Mouse (Mus musculus) kidney, embryonic 16.5 days (tissue): ENCODE measurements around the gene St6galnac3. TPM values are rescaled to one million over a fixed set of nuclear protein-coding genes. Genes with fewer than 3 reads are reported as not detected.
A peak's percentile ranks its signal among the peaks of the same experiment; 100 is the strongest.

Experiments
- ATAC-seq: fragments of 200-750 bp; cut with Nextera tagmentation; 2 replicates; pipeline ENCODE4 v1.8.0; 2017; ENCODE audit warnings: moderate TSS enrichment; ENCODE audit not compliant: low FRiP score, low TSS enrichment
- H3K27ac ChIP-seq: fragments of 300-500 bp; sonication (generic); 2 replicates; pipeline ENCODE4 v1.5.1; 2014; ENCODE audit warnings: low read length
- H3K27me3 ChIP-seq: fragments of 300-500 bp; sonication (generic); 2 replicates; pipeline ENCODE4 v1.6.1; 2014; ENCODE audit warnings: low read length, control low read depth, mixed read lengths; ENCODE audit not compliant: insufficient read depth
- H3K36me3 ChIP-seq: fragments of 300-500 bp; sonication (generic); 2 replicates; pipeline ENCODE4 v1.6.1; 2014; ENCODE audit warnings: low read length, control low read depth, mixed read lengths; ENCODE audit not compliant: insufficient read depth
- H3K4me1 ChIP-seq: fragments of 300-500 bp; sonication (generic); 2 replicates; pipeline ENCODE4 v1.6.1; 2014; ENCODE audit warnings: low read length, control low read depth, mixed read lengths; ENCODE audit not compliant: insufficient read depth
- H3K4me2 ChIP-seq: fragments of 300-500 bp; sonication (generic); replicated peaks from 2 replicates; pipeline ENCODE4 v1.6.1; 2014; ENCODE audit warnings: low read depth, low read length
- H3K4me3 ChIP-seq: fragments of 300-500 bp; sonication (generic); 2 replicates; pipeline ENCODE4 v1.5.1; 2014; ENCODE audit warnings: mild to moderate bottlenecking, low read length
- H3K9ac ChIP-seq: fragments of 300-500 bp; sonication (generic); replicated peaks from 2 replicates; pipeline ENCODE4 v1.6.1; 2014; ENCODE audit warnings: low read length
- H3K9me3 ChIP-seq: fragments of 300-500 bp; sonication (generic); 2 replicates; pipeline ENCODE4 v1.6.1; 2016; ENCODE audit warnings: low read length, control low read depth
- WGBS: fragments of 180-500 bp; shearing (Covaris S2); extraction: QIAGEN DNeasy Blood & Tissue Kit; methylation state at CpG from one replicate; pipeline ENCODE4 v1.1.7; 2014; 5-methylcytosine and 5-hydroxymethylcytosine counted together
- polyA plus RNA-seq: library from polyadenylated mRNA; unstranded; fragments of >200 nt; fragmentation: Nextera tagmentation; extraction: Ambion mirVana; gene quantifications from 2 replicates; pipeline ENCODE4 v1.2.1, GENCODE M21; 2015

Gene St6galnac3
- polyA plus RNA-seq, 1 experiment from 2014 or later = 75.8 TPM

DNA sequence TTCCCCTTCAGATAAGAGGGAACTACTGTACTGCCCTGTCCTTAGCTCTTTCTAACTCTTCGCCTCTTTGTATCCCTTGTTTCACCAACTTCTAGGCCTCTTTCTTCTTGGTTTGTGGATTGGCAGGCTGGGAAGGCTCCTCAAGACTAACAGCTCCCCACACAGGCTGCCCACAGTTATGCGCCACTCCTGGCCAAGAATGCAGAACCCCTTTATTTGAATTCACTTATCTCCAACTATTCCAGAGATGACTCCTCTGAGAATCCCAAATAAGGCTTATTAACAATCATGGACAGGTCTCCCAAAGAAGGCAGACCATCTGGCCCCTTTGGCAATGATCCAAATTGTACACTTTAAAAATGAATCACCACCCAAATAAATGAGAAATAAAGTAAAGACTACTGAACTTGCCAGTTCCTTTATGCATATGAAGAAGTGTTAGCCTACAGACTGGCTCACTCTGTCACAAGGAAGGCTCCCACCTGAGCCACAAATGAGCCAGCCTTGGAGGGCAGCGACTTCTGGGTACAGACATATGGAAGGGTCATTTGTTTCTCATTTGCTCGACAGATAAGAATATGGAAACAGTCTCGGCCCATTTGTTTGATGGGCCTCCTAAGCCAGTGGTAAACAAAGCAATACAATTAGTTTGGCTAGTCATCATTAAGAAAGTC is 390.7 kb downstream of the St6galnac3 start:
- 71% methylated on average over 5 of the region's 5 CpGs for WGBS
- H3K9me3 ChIP-seq = no peaks in the 10 kb centered on the region
- no peak overlapping the region for H3K4me3 ChIP-seq
- no peak for ATAC-seq
- H3K36me3 ChIP-seq = no peaks in the 10 kb centered on the region
- no peaks in the 10 kb centered on the region for H3K4me1 ChIP-seq
- no peak overlapping the region for H3K9ac ChIP-seq
- H3K27ac ChIP-seq = no peak overlapping the region
- no peaks in the 10 kb centered on the region for H3K27me3 ChIP-seq
- no peak overlapping the region for H3K4me2 ChIP-seq

DNA sequence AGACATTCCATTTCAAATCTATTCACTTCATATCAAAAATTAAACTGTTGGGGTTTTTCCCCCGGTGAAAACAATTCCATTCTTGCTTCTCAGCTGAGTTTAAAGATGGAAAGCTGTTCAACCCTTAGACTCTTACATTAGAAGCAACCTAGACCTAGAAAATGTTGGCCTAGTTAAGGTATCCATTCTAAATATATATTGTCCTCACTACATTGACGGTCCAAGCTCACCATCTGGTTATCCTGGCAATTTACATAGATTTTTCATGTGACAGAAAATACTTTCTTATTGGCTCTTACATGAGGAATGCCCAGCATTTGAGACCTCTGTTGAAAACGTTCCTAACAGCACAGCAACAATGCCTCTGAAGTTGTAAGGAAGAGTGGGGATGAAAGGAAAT is 400.7 kb downstream of the St6galnac3 start:
- no peaks in the 10 kb centered on the region for H3K9me3 ChIP-seq
- 0 out of 2 replicates have a peak, but pooled peaks cover 4% of the 10 kb centered on the region for H3K4me1 ChIP-seq
- 75% methylated on average over 3 of the region's 3 CpGs for WGBS
- H3K36me3 ChIP-seq = no peaks in the 10 kb centered on the region
- no peak overlapping the region for H3K9ac ChIP-seq
- no peak for ATAC-seq
- H3K27ac ChIP-seq = no peak overlapping the region
- H3K4me2 ChIP-seq = no peak overlapping the region
- no peak overlapping the region for H3K4me3 ChIP-seq
- no peaks in the 10 kb centered on the region for H3K27me3 ChIP-seq

- no peaks in the 10 kb centered on the region for H3K27me3 ChIP-seq
- H3K36me3 ChIP-seq = no peaks in the 10 kb centered on the region
- H3K9ac ChIP-seq = no peak overlapping the region
- WGBS = 69% methylated on average over 8 of the region's 8 CpGs
- H3K27ac ChIP-seq = no peak overlapping the region
- no peak overlapping the region for H3K4me3 ChIP-seq
- no peak for ATAC-seq
- H3K4me2 ChIP-seq = no peak overlapping the region
- 0 out of 2 replicates have a peak, but pooled peaks cover 4% of the 10 kb centered on the region for H3K4me1 ChIP-seq
- no peaks in the 10 kb centered on the region for H3K9me3 ChIP-seq
These were observed 401.5 kb downstream of the St6galnac3 start for GRCm38 (mm10) chr3:153323446-153323845.

DNA sequence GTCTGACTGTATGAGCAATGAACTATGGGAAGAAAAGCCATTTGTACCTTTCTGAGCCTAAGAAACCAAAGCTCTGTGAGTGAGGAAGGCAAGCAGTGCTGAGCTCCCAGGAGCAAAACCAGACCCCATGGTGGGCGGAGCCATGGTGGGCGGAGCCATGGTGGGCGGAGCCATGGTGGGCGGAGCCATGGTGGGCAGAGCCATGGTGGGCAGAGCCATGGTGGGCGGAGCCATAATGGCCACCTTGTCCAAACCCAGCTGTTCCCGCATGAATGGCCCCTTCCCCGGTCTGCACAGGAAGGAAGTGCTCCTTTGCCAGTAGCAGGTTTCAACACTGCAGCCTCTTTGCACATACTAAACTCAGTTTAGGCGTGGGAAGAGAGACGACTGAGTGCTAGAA is 411.4 kb downstream of the St6galnac3 start:
- Histone ChIP-seq H3K9ac (no peak overlapping the region), H3K4me3 (no peak overlapping the region), H3K4me2 (no peak overlapping the region), H3K27me3 (no peaks in the 10 kb centered on the region), H3K27ac (no peak overlapping the region), H3K9me3 (no peaks in the 10 kb centered on the region), H3K4me1 (no peaks in the 10 kb centered on the region), H3K36me3 (no peaks in the 10 kb centered on the region)
- 77% methylated on average over 9 of the region's 9 CpGs for WGBS
- no peak for ATAC-seq

- ATAC-seq = no peak
- Histone ChIP-seq H3K36me3 (no peaks in the 10 kb centered on the region), H3K4me1 (no peaks in the 10 kb centered on the region), H3K27ac (no peak overlapping the region), H3K4me3 (no peak overlapping the region), H3K9ac (no peak overlapping the region), H3K4me2 (no peak overlapping the region), H3K9me3 (no peaks in the 10 kb centered on the region), H3K27me3 (no peaks in the 10 kb centered on the region)
- 87% methylated on average over 9 of the region's 9 CpGs for WGBS
These were observed 411.8 kb downstream of the St6galnac3 start for GRCm38 (mm10) chr3:153313167-153313566.

GRCm38 (mm10) chr3:153312006-153312405 is 413.0 kb downstream of the St6galnac3 start:
- no peak for ATAC-seq
- H3K9ac ChIP-seq = no peak overlapping the region
- H3K27ac ChIP-seq = no peak overlapping the region
- no peak overlapping the region for H3K4me3 ChIP-seq
- H3K4me2 ChIP-seq = no peak overlapping the region
- no peaks in the 10 kb centered on the region for H3K36me3 ChIP-seq
- H3K27me3 ChIP-seq = no peaks in the 10 kb centered on the region
- WGBS = 91% methylated on average over 3 of the region's 3 CpGs
- H3K4me1 ChIP-seq = no peaks in the 10 kb centered on the region
- H3K9me3 ChIP-seq = no peaks in the 10 kb centered on the region

DNA sequence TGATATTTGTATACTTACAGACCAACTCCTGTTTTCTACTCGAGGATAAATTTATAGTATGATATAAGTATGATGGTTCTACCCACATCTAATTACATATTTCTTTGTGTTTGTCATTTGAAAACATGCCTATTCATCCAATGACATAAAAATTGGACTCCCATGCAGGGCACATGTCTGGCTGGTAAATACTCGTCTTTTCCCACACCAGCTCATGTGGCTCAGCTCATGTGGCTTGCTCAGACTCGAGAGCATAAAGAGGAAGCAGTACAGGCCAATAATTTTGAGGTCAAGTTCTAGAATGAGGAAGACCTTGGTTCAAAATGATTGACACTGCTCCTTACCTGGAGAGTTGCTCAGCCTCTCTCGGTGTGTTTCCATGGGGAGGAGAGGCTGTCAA is 416.6 kb downstream of the St6galnac3 start:
- 84% methylated on average over 4 of the region's 4 CpGs for WGBS
- no peak for ATAC-seq
- H3K9me3 ChIP-seq = no peaks in the 10 kb centered on the region
- no peak overlapping the region for H3K4me2 ChIP-seq
- 0 out of 2 replicates have a peak, but pooled peaks cover 4% of the 10 kb centered on the region for H3K4me1 ChIP-seq
- no peak overlapping the region for H3K9ac ChIP-seq
- no peak overlapping the region for H3K4me3 ChIP-seq
- no peaks in the 10 kb centered on the region for H3K36me3 ChIP-seq
- no peak overlapping the region for H3K27ac ChIP-seq
- H3K27me3 ChIP-seq = no peaks in the 10 kb centered on the region

DNA sequence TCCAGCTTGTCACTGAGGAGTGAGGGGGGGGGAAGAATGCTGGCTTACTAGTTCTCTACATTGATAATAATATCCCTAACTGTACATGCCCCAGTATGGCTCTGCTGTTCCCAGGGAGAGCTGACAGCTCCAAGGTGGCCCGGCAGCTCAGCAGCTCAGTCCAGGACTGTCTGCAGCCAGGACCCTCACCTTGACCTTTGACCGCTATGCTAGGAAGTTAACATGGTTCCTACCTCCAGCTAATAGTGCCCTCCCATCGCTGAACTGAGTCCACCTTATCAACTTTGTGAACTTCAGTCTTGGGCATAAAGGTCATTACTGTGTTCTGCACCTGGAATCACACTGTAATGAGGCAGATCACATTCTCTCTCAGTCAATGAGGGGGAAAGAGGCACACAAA is 419.8 kb downstream of the St6galnac3 start:
- H3K9me3 ChIP-seq = no peaks in the 10 kb centered on the region
- H3K36me3 ChIP-seq = no peaks in the 10 kb centered on the region
- H3K4me2 ChIP-seq = no peak overlapping the region
- no peak overlapping the region for H3K4me3 ChIP-seq
- WGBS = 58% methylated on average over 3 of the region's 3 CpGs
- H3K27ac ChIP-seq = no peak overlapping the region
- ATAC-seq = 0 out of 2 replicates have a peak, but pooled peaks have one; percentile 59
- H3K27me3 ChIP-seq = no peaks in the 10 kb centered on the region
- H3K4me1 ChIP-seq = 0 out of 2 replicates have a peak, but pooled peaks cover 4% of the 10 kb centered on the region
- no peak overlapping the region for H3K9ac ChIP-seq

- Histone ChIP-seq H3K27me3 (no peaks in the 10 kb centered on the region), H3K4me3 (no peak overlapping the region), H3K4me1 (0 out of 2 replicates have a peak, but pooled peaks cover 4% of the 10 kb centered on the region), H3K4me2 (no peak overlapping the region), H3K9me3 (no peaks in the 10 kb centered on the region), H3K27ac (no peak overlapping the region), H3K36me3 (no peaks in the 10 kb centered on the region), H3K9ac (no peak overlapping the region)
- WGBS = 93% methylated on average over 7 of the region's 7 CpGs
- no peak for ATAC-seq
These were observed 422.6 kb downstream of the St6galnac3 start for GRCm38 (mm10) chr3:153302376-153302775.

DNA sequence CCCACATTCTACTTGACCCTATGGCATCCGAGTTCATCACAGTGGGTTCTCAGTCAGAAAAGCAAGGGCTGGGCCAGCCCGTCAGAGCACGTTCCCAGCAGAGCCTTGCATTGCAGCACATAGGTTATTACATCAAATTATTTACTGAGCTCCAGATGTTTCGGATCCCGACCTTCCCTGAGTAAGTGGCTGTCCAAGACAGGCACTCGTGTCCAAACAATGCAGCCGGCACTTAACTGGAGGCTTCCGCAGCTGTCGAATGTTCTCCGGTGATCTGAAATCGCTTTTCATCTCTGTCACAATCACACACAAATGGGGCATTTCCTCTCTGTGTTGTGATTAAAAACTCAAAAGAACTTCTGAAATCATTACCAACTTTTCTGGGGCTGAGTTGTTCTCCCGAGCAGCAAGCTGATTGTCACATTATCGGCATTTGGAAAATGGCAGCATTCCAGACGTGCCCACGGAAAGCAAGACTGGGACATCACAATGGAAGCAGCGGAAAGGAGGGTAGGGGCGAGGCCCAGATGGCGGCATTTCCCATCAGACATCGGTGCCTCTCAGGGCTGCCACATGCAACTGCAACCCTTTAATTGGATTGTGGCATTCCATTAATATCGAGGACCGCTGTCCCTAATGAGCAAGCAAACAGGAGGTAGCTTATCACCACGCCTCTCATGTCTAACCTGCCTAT is 428.5 kb downstream of the St6galnac3 start:
- Histone ChIP-seq H3K4me2 (no peak overlapping the region), H3K9ac (no peak overlapping the region), H3K27me3 (no peaks in the 10 kb centered on the region), H3K9me3 (no peaks in the 10 kb centered on the region), H3K4me1 (no peaks in the 10 kb centered on the region), H3K4me3 (no peak overlapping the region), H3K36me3 (no peaks in the 10 kb centered on the region), H3K27ac (no peak overlapping the region)
- ATAC-seq = 0 out of 2 replicates have a peak, but pooled peaks have one; percentile 37
- WGBS = 59% methylated on average over 22 of the region's 22 CpGs
